Mouse (Mus musculus): ENCODE data around the gene Trim24.

GRCm38 (mm10) chr6:37843647-37844273 lies 26.9 kb upstream of the Trim24 start:
- TF ChIP-seq CTCF (IDR thresholded peaks at IDR 0.05; ENCODE audit: borderline replicate concordance, insufficient read depth, low read length) (no peak), POLR2A (IDR thresholded peaks at IDR 0.05; ENCODE audit: low read depth, low read length) (no peak)

Data from embryonic fibroblast, embryonic 13.5 days (primary cell).